Mouse (Mus musculus): ENCODE measurements around the gene Dnmt3a. TPM values are rescaled to one million over a fixed set of nuclear protein-coding genes. Genes with fewer than 3 reads are reported as not detected.

The Dnmt3a gene
- polyA plus RNA-seq, 2 experiments: 48.7 to 74.5 TPM

DNA sequence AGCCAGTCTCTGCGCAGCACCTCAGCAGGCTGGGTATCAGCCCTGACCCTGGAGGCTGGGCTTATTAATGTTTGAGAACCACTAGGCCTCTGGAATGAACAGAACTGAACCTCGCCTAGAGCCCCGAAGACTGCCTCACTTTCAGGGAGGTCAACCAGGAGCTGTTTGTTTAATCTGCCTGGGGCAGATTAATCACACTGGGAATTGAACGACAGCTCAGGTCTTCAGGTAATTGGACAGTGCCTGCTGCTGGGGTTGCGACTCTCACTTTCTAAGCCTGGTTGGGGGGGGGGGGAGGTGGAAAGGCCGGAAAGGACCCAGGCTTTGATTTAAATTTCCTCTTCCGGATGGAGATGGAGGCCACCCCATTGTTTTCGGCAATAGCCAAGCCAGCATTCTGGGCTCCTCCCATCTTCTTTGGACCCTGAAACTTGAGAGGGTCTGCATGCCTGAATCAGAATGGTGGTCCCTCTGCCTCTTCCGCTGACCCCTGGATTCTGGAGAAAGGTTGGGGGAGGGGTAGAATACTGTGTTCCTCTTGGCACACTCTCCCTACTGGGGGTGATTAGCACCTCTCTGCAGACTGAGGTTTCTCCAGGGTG lies 79.2 kb downstream of the Dnmt3a start:
- no peak for ATAC-seq (ENCODE audit: low FRiP score, low read depth)
- Histone ChIP-seq H3K4me1 (ENCODE audit: control insufficient read depth, insufficient read depth, low read length) (peaks cover 38% of the 10 kb centered on the region), H3K27me3 (ENCODE audit: control insufficient read depth, insufficient read depth, low read length) (no peaks in the 10 kb centered on the region), H3K9ac (ENCODE audit: low read depth, low read length, severe bottlenecking) (no peak overlapping the region), H3K4me2 (replicated peaks; ENCODE audit: low read depth, low read length, severe bottlenecking) (no peak overlapping the region), H3K4me3 (replicated peaks; ENCODE audit: low read length) (no peak overlapping the region), H3K27ac (replicated peaks; ENCODE audit: low read depth, low read length) (no peak overlapping the region), H3K36me3 (ENCODE audit: control insufficient read depth, insufficient read depth, low read length) (peaks cover 53% of the 10 kb centered on the region), H3K9me3 (ENCODE audit: control insufficient read depth, low read length) (no peaks in the 10 kb centered on the region)
- no peak for TF ChIP-seq POLR2A (IDR thresholded peaks at IDR 0.05; ENCODE audit: borderline replicate concordance, extremely low read depth, insufficient read depth, insufficient read length)
- DNase-seq (ENCODE audit: low spot score): no peak
- WGBS: 19% methylated on average over 9 of the region's 9 CpGs

DNA sequence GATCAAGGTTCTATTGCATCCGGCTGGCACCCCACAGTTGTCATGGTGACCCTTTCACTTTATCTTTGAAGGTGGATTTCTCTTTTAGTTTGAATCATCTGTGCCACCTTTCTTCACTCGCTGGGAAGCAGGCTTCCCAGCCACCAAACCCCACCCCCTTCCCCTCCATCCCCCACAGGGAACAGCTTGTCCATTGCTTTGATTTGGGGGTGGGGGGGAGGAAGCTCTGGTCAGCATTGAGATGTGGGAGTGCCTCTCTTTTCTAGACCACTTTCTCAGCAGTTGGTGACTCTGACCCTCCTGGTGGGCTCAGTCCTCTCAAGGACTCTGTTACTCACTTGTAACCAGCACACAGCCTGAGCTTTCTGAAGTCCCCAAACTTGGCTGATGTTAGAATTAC lies 80.8 kb downstream of the Dnmt3a start:
- WGBS: 53% methylated on average over 2 of the region's 2 CpGs
- Histone ChIP-seq H3K4me1 (ENCODE audit: control insufficient read depth, insufficient read depth, low read length) (peaks cover 48% of the 10 kb centered on the region), H3K4me3 (replicated peaks; ENCODE audit: low read length) (no peak overlapping the region), H3K27ac (replicated peaks; ENCODE audit: low read depth, low read length) (peak overlapping the region; percentile 79; the same call in 1 of the 2 replicates), H3K36me3 (ENCODE audit: control insufficient read depth, insufficient read depth, low read length) (peaks cover 39% of the 10 kb centered on the region), H3K9me3 (ENCODE audit: control insufficient read depth, low read length) (no peaks in the 10 kb centered on the region), H3K4me2 (replicated peaks; ENCODE audit: low read depth, low read length, severe bottlenecking) (no peak overlapping the region), H3K27me3 (ENCODE audit: control insufficient read depth, insufficient read depth, low read length) (no peaks in the 10 kb centered on the region), H3K9ac (ENCODE audit: low read depth, low read length, severe bottlenecking) (no peak overlapping the region)
- DNase-seq (ENCODE audit: low spot score) (no peak), ATAC-seq (ENCODE audit: low FRiP score, low read depth) (no peak)
- TF ChIP-seq POLR2A (IDR thresholded peaks at IDR 0.05; ENCODE audit: borderline replicate concordance, extremely low read depth, insufficient read depth, insufficient read length): no peak

- H3K9ac ChIP-seq (ENCODE audit: low read depth, low read length, severe bottlenecking): peak overlapping the region; percentile 12; the same call in 1 of the 2 replicates
- ATAC-seq (ENCODE audit: low FRiP score, low read depth): peak; percentile 27; the same call in 1 of the 2 replicates
Observed at GRCm38 (mm10) chr12:3887515-3888325, 81.9 kb downstream of the Dnmt3a start.

DNA sequence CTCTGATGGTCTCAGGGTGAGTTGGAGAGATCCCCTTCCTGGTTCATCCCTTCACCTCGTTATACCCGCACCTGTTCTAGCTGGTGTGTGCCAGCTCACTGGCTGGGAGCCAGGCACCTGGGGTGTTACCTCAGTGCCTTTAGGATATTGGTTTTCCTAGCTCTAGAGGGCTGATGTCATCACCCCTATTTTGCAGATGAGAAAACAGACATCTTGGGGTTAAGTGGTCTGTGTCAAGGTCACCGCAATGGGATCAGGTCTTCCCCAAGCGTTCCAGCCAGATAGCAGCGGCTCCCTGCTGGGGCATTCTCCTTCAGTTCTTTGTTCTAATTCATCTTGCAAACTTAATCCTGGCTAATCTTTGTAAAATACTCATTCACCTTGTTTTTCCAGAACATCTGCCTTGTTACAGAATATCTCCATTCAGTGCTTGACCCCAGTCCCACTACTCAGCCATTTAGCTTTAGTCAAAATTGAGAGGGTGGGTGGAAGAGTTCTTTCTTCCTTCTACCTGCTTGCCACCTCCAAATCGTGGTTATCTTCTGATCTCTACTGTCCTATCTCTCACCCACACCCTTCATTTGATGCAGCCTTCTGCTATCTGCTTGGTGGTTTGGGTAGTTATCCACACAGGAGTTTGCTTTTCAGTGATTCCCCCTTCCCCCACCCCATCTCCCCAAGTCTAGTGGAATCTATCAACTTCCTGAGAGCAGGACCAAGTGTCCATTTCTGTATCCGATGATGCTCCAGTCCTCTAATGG lies 84.2 kb downstream of the Dnmt3a start:
- no peak for ATAC-seq (ENCODE audit: low FRiP score, low read depth)
- H3K27me3 ChIP-seq (ENCODE audit: control insufficient read depth, insufficient read depth, low read length): no peaks in the 10 kb centered on the region
- no peak overlapping the region for H3K27ac ChIP-seq (replicated peaks; ENCODE audit: low read depth, low read length)
- no peak for TF ChIP-seq POLR2A (IDR thresholded peaks at IDR 0.05; ENCODE audit: borderline replicate concordance, extremely low read depth, insufficient read depth, insufficient read length)
- DNase-seq (ENCODE audit: low spot score): no peak
- H3K9ac ChIP-seq (ENCODE audit: low read depth, low read length, severe bottlenecking): no peak overlapping the region
- no peak overlapping the region for H3K4me3 ChIP-seq (replicated peaks; ENCODE audit: low read length)
- H3K4me2 ChIP-seq (replicated peaks; ENCODE audit: low read depth, low read length, severe bottlenecking): no peak overlapping the region; the same call in 1 of the 2 replicates
- 47% methylated on average over 7 of the region's 7 CpGs for WGBS
- peaks cover 27% of the 10 kb centered on the region for H3K36me3 ChIP-seq (ENCODE audit: control insufficient read depth, insufficient read depth, low read length)
- H3K4me1 ChIP-seq (ENCODE audit: control insufficient read depth, insufficient read depth, low read length): peaks cover 57% of the 10 kb centered on the region
- H3K9me3 ChIP-seq (ENCODE audit: control insufficient read depth, low read length): no peaks in the 10 kb centered on the region

More at GRCm38 (mm10) chr12:3887515-3888325, 81.9 kb downstream of the Dnmt3a start:
- no peak for TF ChIP-seq POLR2A (IDR thresholded peaks at IDR 0.05; ENCODE audit: borderline replicate concordance, extremely low read depth, insufficient read depth, insufficient read length)
- peaks cover 31% of the 10 kb centered on the region for H3K36me3 ChIP-seq (ENCODE audit: control insufficient read depth, insufficient read depth, low read length)
- H3K4me1 ChIP-seq (ENCODE audit: control insufficient read depth, insufficient read depth, low read length): peaks cover 55% of the 10 kb centered on the region
- H3K27me3 ChIP-seq (ENCODE audit: control insufficient read depth, insufficient read depth, low read length): no peaks in the 10 kb centered on the region
- no peak overlapping the region; the same call in 1 of the 2 replicates for H3K4me2 ChIP-seq (replicated peaks; ENCODE audit: low read depth, low read length, severe bottlenecking)
- H3K4me3 ChIP-seq (replicated peaks; ENCODE audit: low read length): no peak overlapping the region
- no peaks in the 10 kb centered on the region for H3K9me3 ChIP-seq (ENCODE audit: control insufficient read depth, low read length)
- peak; percentile 69 for DNase-seq (ENCODE audit: low spot score)
- WGBS: 29% methylated on average over 4 of the region's 4 CpGs
- H3K27ac ChIP-seq (replicated peaks; ENCODE audit: low read depth, low read length): peak overlapping the region; percentile 79

Data from limb, embryonic 14.5 days (tissue).